Mouse (Mus musculus) brain, embryonic 14.5 days (tissue): Measurements from ENCODE around the gene Gm17657. TPM values are rescaled to one million over a fixed set of nuclear protein-coding genes. Genes with fewer than 3 reads are reported as not detected.

ENCODE experiments used
- DNase-seq: peaks from one replicate; pipeline ENCODE4 v3.0.0-alpha.2; 2011; ENCODE audit warnings: low read depth
- CTCF ChIP-seq: fragments of 200-500 bp; IDR thresholded peaks from 2 replicates; pipeline ENCODE4 v1.5.1; 2012; ENCODE audit warnings: inconsistent platforms, mild to moderate bottlenecking, moderate library complexity, borderline replicate concordance; ENCODE audit not compliant: insufficient read depth, insufficient read length; ENCODE audit errors: extremely low read depth
- POLR2A ChIP-seq: fragments of 200-500 bp; IDR thresholded peaks from 2 replicates; pipeline ENCODE4 v1.6.1; 2012; ENCODE audit warnings: mild to moderate bottlenecking, inconsistent platforms, borderline replicate concordance; ENCODE audit not compliant: poor library complexity, insufficient read depth, insufficient read length, severe bottlenecking; ENCODE audit errors: extremely low read depth
- polyA plus RNA-seq: library from polyadenylated mRNA; depleted of rRNA; stranded (reverse); fragments of >200 nt; gene quantifications from 2 replicates; pipeline ENCODE4 v1.2.3, GENCODE M21; 2012

Gene Gm17657
- polyA plus RNA-seq, 1 experiment: not detected

- DNase-seq: peak; percentile 100
- TF ChIP-seq POLR2A: peak; percentile 65; the same call in 1 of the 2 replicates
- TF ChIP-seq CTCF: no peak
These were observed 59.3 kb downstream of the Gm17657 start for GRCm38 (mm10) chr17:29489971-29490712.

GRCm38 (mm10) chr17:29488978-29489970, 60.2 kb downstream of the Gm17657 start:
- peak; percentile 76 for DNase-seq
- TF ChIP-seq POLR2A: 0 out of 2 replicates have a peak, but pooled peaks have one; percentile 12
- no peak for TF ChIP-seq CTCF

GRCm38 (mm10) chr17:29488257-29488977, 61.0 kb downstream of the Gm17657 start:
- no peak for TF ChIP-seq POLR2A
- no peak for TF ChIP-seq CTCF
- no peak for DNase-seq

GRCm38 (mm10) chr17:29485336-29486233, 63.9 kb downstream of the Gm17657 start:
- TF ChIP-seq CTCF (no peak), POLR2A (no peak)
- DNase-seq: no peak

- no peak for DNase-seq
- TF ChIP-seq CTCF: no peak
- TF ChIP-seq POLR2A: no peak
These were observed 65.0 kb downstream of the Gm17657 start for GRCm38 (mm10) chr17:29484431-29484830.

GRCm38 (mm10) chr17:29483282-29483681, 66.2 kb downstream of the Gm17657 start:
- no peak for DNase-seq
- no peak for TF ChIP-seq POLR2A
- TF ChIP-seq CTCF: no peak

- TF ChIP-seq POLR2A: no peak
- 0 out of 2 replicates have a peak, but pooled peaks have one; percentile 6 for TF ChIP-seq CTCF
- DNase-seq: no peak
These were observed 66.8 kb downstream of the Gm17657 start for GRCm38 (mm10) chr17:29482632-29483031.

- no peak for TF ChIP-seq POLR2A
- TF ChIP-seq CTCF: no peak
These were observed 69.2 kb downstream of the Gm17657 start for GRCm38 (mm10) chr17:29480256-29480655.

GRCm38 (mm10) chr17:29478271-29478670, 71.2 kb downstream of the Gm17657 start:
- TF ChIP-seq CTCF (no peak), POLR2A (no peak)
- DNase-seq: no peak

More at GRCm38 (mm10) chr17:29480256-29480655, 69.2 kb downstream of the Gm17657 start:
- no peak for DNase-seq

GRCm38 (mm10) chr17:29477357-29477756, 72.1 kb downstream of the Gm17657 start:
- DNase-seq: no peak
- TF ChIP-seq CTCF (no peak), POLR2A (no peak)
